8 mouse cellular contexts compared by ENCODE assay signal in genomic region chr2:132385194-132385838, GRCm38 (mm10). TPM values are rescaled to one million over a fixed set of nuclear protein-coding genes. Genes with fewer than 3 reads are reported as not detected.
A peak's percentile ranks its signal among the peaks of the same experiment; 100 is the strongest.
DNase-seq lines count a peak whose midpoint lies in the region; ATAC-seq and TF ChIP-seq lines count a peak whose summit lies in the region.

Prokr2 (minus strand) TSS chr2:132385447.

- 0 out of 2 replicates have a peak, but pooled peaks cover 8% of the 10 kb centered on the region for H3K27me3 ChIP-seq in kidney, postnatal 0 days (ENCODE audit: insufficient read depth, low read length)
- no peaks in the 10 kb centered on the region for H3K27me3 ChIP-seq in limb, embryonic 14.5 days (ENCODE audit: control insufficient read depth, insufficient read depth, low read length)
- H3K27me3 ChIP-seq in neural tube, embryonic 15.5 days (replicated peaks): peaks cover 18% of the 10 kb centered on the region

- H3K4me1 ChIP-seq in kidney, postnatal 0 days (replicated peaks; ENCODE audit: insufficient read depth, low read length): peaks cover 7% of the 10 kb centered on the region; the same call in 1 of the 2 replicates
- H3K4me1 ChIP-seq in limb, embryonic 14.5 days (ENCODE audit: control insufficient read depth, insufficient read depth, low read length): peaks cover 7% of the 10 kb centered on the region
- peaks cover 15% of the 10 kb centered on the region for H3K4me1 ChIP-seq in neural tube, embryonic 15.5 days

- peak within 1 kb of the TSS; percentile 33 for H3K4me3 ChIP-seq in kidney, postnatal 0 days (replicated peaks; ENCODE audit: low read depth, low read length)
- H3K4me3 ChIP-seq in limb, embryonic 14.5 days (replicated peaks; ENCODE audit: low read length): peak within 1 kb of the TSS; percentile 52
- peak within 1 kb of the TSS; percentile 54 for H3K4me3 ChIP-seq in neural tube, embryonic 15.5 days (replicated peaks)

- H3K9ac ChIP-seq in kidney, postnatal 0 days (ENCODE audit: low read depth, low read length): no peak within 1 kb of the TSS
- peak within 1 kb of the TSS; percentile 55 for H3K9ac ChIP-seq in limb, embryonic 14.5 days (ENCODE audit: low read depth, low read length, severe bottlenecking)
- H3K9ac ChIP-seq in neural tube, embryonic 15.5 days (replicated peaks): peak within 1 kb of the TSS; percentile 48

- peak; percentile 21 for DNase-seq in kidney, postnatal 0 days (ENCODE audit: low spot score)
- no peak for DNase-seq in kidney, adult 9 months
- peak; percentile 41 for DNase-seq in forelimb bud, embryonic 11.5 days (ENCODE audit: low read depth, low spot score)
- peak; percentile 15 for DNase-seq in limb, embryonic 14.5 days (ENCODE audit: low spot score)
- no peak for DNase-seq in spleen, postnatal 36 days (ENCODE audit: low spot score in 2 of 2)
- no peak for DNase-seq in layer of hippocampus, postnatal 36 days

- no peak for TF ChIP-seq POLR2A in limb, embryonic 14.5 days (IDR thresholded peaks at IDR 0.05; ENCODE audit: borderline replicate concordance, extremely low read depth, insufficient read depth, insufficient read length)

- no peak within 1 kb of the TSS for H3K27ac ChIP-seq in kidney, postnatal 0 days
- H3K27ac ChIP-seq in limb, embryonic 14.5 days (replicated peaks; ENCODE audit: low read depth, low read length): no peak within 1 kb of the TSS
- H3K27ac ChIP-seq in neural tube, embryonic 15.5 days (replicated peaks): no peak within 1 kb of the TSS

- peak within 1 kb of the TSS; percentile 79 for H3K4me2 ChIP-seq in kidney, postnatal 0 days (ENCODE audit: low read length)
- peak within 1 kb of the TSS; percentile 96 for H3K4me2 ChIP-seq in limb, embryonic 14.5 days (replicated peaks; ENCODE audit: low read depth, low read length, severe bottlenecking)
- H3K4me2 ChIP-seq in neural tube, embryonic 15.5 days: peak within 1 kb of the TSS; percentile 97

- WGBS in kidney, postnatal 0 days: under 1% methylated on average over 29 of the region's 29 CpGs
- WGBS in limb, embryonic 14.5 days: under 1% methylated on average over 25 of the region's 29 CpGs
- under 1% methylated on average over 29 of the region's 29 CpGs for WGBS in neural tube, embryonic 15.5 days

- no peaks in the 10 kb centered on the region for H3K9me3 ChIP-seq in kidney, postnatal 0 days (replicated peaks; ENCODE audit: low read length)
- no peaks in the 10 kb centered on the region for H3K9me3 ChIP-seq in limb, embryonic 14.5 days (ENCODE audit: control insufficient read depth, low read length)
- H3K9me3 ChIP-seq in neural tube, embryonic 15.5 days (replicated peaks): no peaks in the 10 kb centered on the region

- peak; percentile 49; the same call in 1 of the 2 replicates for ATAC-seq in kidney, postnatal 0 days (replicated peaks; ENCODE audit: low FRiP score, low read depth)
- peak; percentile 42 for ATAC-seq in common myeloid progenitor, adult 5-6 weeks (replicated peaks; ENCODE audit: low read depth, poor library complexity, severe bottlenecking)
- ATAC-seq in limb, embryonic 14.5 days (ENCODE audit: low FRiP score, low read depth): peak; percentile 37; the same call in 1 of the 2 replicates
- peak; percentile 64 for ATAC-seq in neural tube, embryonic 15.5 days (ENCODE audit: low FRiP score)

- H3K36me3 ChIP-seq in kidney, postnatal 0 days (ENCODE audit: insufficient read depth, low read length): no peaks in the 10 kb centered on the region
- H3K36me3 ChIP-seq in limb, embryonic 14.5 days (ENCODE audit: control insufficient read depth, insufficient read depth, low read length): no peaks in the 10 kb centered on the region
- H3K36me3 ChIP-seq in neural tube, embryonic 15.5 days: no peaks in the 10 kb centered on the region

- TF ChIP-seq CTCF in kidney, postnatal 0 days (IDR thresholded peaks at IDR 0.05; ENCODE audit: low read depth): no peak

RNA-seq across cellular contexts. Expression of gene Prokr2, which starts in this region (rescaled TPM):
- 0.08 and 0.18 TPM in 2 replicates for polyA plus RNA-seq in kidney, postnatal 0 days (2015; fragmentation: Nextera tagmentation; extraction: Ambion mirVana)
- not detected in 2 replicates for total RNA-seq in common myeloid progenitor, adult 5-6 weeks (2017)
- polyA plus RNA-seq in limb, embryonic 14.5 days (2012; rRNA removed): 1.4 and 2.5 TPM in 2 replicates
- 3.1 and 4.0 TPM in 2 replicates for polyA plus RNA-seq in limb, embryonic 14.5 days (2014; fragmentation: Nextera tagmentation; extraction: Ambion mirVana)
- polyA plus RNA-seq in neural tube, embryonic 15.5 days (2015; fragmentation: Nextera tagmentation; extraction: Ambion mirVana): 3.1 and 3.8 TPM in 2 replicates
- total RNA-seq in layer of hippocampus, postnatal 36 days (2021): 1 to 10 TPM; 2.2 to 2.4 TPM

Comparison
In these comparisons a context has a peak if more than half of its experiments do, and no peak if none do; other contexts are left out.
1. Peak in DNase-seq, ATAC-seq, H3K4me3 ChIP-seq and H3K4me2 ChIP-seq in kidney, postnatal 0 days; RNA of the gene not detected or under 1 TPM.
2. Peak in ATAC-seq in common myeloid progenitor, adult 5-6 weeks; RNA of the gene not detected or under 1 TPM.
3. DNase-seq: peak in forelimb bud, embryonic 11.5 days (single experiment) and limb, embryonic 14.5 days (single experiment); none in kidney, adult 9 months (single experiment), spleen, postnatal 36 days (0 of 2) and layer of hippocampus, postnatal 36 days (0 of 2).
4. Peak in every context shown above with its lines, with median percentiles within 50 percentile points of each other: ATAC-seq, H3K4me2 ChIP-seq and H3K4me3 ChIP-seq.